Mouse (Mus musculus) spleen, postnatal 4 days (tissue): Measurements from ENCODE around the gene Tns1.

Experiments
- DNase-seq, 2 experiments: peaks; one replicate each; pipeline ENCODE4 v3.0.0; 2022; ENCODE audit warnings: low spot score in 2 of 2

Tns1 gene

GRCm38 (mm10) chr1:73860421-73860820 lies 263.8 kb downstream of the Tns1 start:
- DNase-seq, result no peak
